Mouse (Mus musculus) intestine, postnatal 0 days (tissue): Measurements from ENCODE around the gene Glb1l. TPM values are rescaled to one million over a fixed set of nuclear protein-coding genes. Genes with fewer than 3 reads are reported as not detected.

Experiments
- ATAC-seq: fragments of 200-750 bp; cut with Nextera tagmentation; 2 replicates; pipeline ENCODE4 v1.8.0; 2017; ENCODE audit warnings: mild to moderate bottlenecking, moderate TSS enrichment, moderate library complexity
- H3K27ac ChIP-seq: fragments of 300-500 bp; sonication (generic); 2 replicates; pipeline ENCODE4 v1.5.1; 2014; ENCODE audit warnings: mild to moderate bottlenecking, low read depth, low read length, moderate library complexity
- H3K27me3 ChIP-seq: fragments of 300-500 bp; sonication (generic); replicated peaks from 2 replicates; pipeline ENCODE4 v1.6.1; 2014; ENCODE audit warnings: low read length, mixed read lengths; ENCODE audit not compliant: control insufficient read depth, insufficient read depth
- H3K36me3 ChIP-seq: fragments of 300-500 bp; sonication (generic); 2 replicates; pipeline ENCODE4 v1.6.1; 2014; ENCODE audit warnings: mild to moderate bottlenecking, moderate library complexity; ENCODE audit not compliant: control insufficient read depth, insufficient read depth
- H3K4me1 ChIP-seq: fragments of 300-500 bp; sonication (generic); replicated peaks from 2 replicates; pipeline ENCODE4 v1.6.1; 2014; ENCODE audit warnings: antibody characterized with exemption, low read length, mixed read lengths; ENCODE audit not compliant: control insufficient read depth, insufficient read depth
- H3K4me2 ChIP-seq: fragments of 300-500 bp; sonication (generic); replicated peaks from 2 replicates; pipeline ENCODE4 v1.6.1; 2014; ENCODE audit warnings: low read depth, mild to moderate bottlenecking, moderate library complexity
- H3K4me3 ChIP-seq: fragments of 300-500 bp; sonication (generic); 2 replicates; pipeline ENCODE4 v1.5.1; 2014; ENCODE audit warnings: low read depth, low read length
- H3K9ac ChIP-seq: fragments of 300-500 bp; sonication (generic); 2 replicates; pipeline ENCODE4 v1.6.1; 2014; ENCODE audit warnings: mild to moderate bottlenecking, low read depth, low read length
- H3K9me3 ChIP-seq: fragments of 300-500 bp; sonication (generic); 2 replicates; pipeline ENCODE4 v1.6.1; 2016; ENCODE audit warnings: mixed run types; ENCODE audit not compliant: control insufficient read depth
- CTCF ChIP-seq: sonication (generic); IDR thresholded peaks from 2 replicates; pipeline ENCODE4 v1.5.1; 2016; ENCODE audit warnings: low read depth, mild to moderate bottlenecking, control low read depth, antibody characterized with exemption, moderate library complexity
- WGBS: fragments of 180-500 bp; shearing (Covaris S2); extraction: QIAGEN DNeasy Blood & Tissue Kit; methylation state at CpG from one replicate; pipeline ENCODE4 v1.1.7; 2014; 5-methylcytosine and 5-hydroxymethylcytosine counted together
- polyA plus RNA-seq: library from polyadenylated mRNA; unstranded; fragments of >200 nt; fragmentation: Nextera tagmentation; extraction: Ambion mirVana; gene quantifications from 2 replicates; pipeline ENCODE4 v1.2.1, GENCODE M21; 2015

Glb1l gene
- polyA plus RNA-seq, 1 experiment from 2014 or later, result 3.6 TPM

- H3K4me2 ChIP-seq, result peak overlapping the region; percentile 62
- H3K9me3 ChIP-seq, result no peaks in the 10 kb centered on the region
- 3% methylated on average over 21 of the region's 22 CpGs for WGBS
- no peaks in the 10 kb centered on the region for H3K4me1 ChIP-seq
- peak overlapping the region; percentile 24; the same call in 1 of the 2 replicates for H3K4me3 ChIP-seq
- no peak overlapping the region for H3K9ac ChIP-seq
- H3K27ac ChIP-seq, result peak overlapping the region; percentile 41; the same call in 1 of the 2 replicates
- H3K27me3 ChIP-seq, result no peaks in the 10 kb centered on the region
- peak; percentile 96 for TF ChIP-seq CTCF
- peak; percentile 84 for ATAC-seq
- no peaks in the 10 kb centered on the region for H3K36me3 ChIP-seq
Measured at GRCm38 (mm10) chr1:75251112-75251970, 40.7 kb upstream of the Glb1l start.

DNA sequence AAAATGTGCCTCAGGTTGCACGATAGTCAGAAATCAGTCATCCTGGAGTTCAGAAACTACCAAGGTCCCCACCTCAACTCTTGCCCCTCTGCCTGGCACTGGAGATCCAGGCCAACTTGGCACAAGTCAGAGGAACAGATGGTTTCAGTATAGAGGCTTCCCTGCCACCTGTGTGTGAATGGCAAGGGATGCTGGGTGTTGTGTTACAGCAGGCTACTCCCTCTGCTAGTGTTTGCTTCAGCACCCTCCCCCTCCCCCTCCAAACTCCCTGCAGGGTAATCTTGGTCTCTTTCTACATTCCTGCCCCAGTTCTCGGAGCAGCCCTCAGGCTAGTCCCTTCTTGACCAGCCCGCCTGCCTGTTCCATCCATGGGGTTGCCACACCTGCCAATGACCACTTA is 39.9 kb upstream of the Glb1l start:
- TF ChIP-seq CTCF, result no peak
- H3K27ac ChIP-seq, result no peak overlapping the region
- WGBS, result 85% methylated on average over 3 of the region's 3 CpGs
- no peak for ATAC-seq
- no peaks in the 10 kb centered on the region for H3K4me1 ChIP-seq
- H3K4me3 ChIP-seq, result no peak overlapping the region
- H3K9me3 ChIP-seq, result no peaks in the 10 kb centered on the region
- 0 out of 2 replicates have a peak, but pooled peaks cover under 1% of the 10 kb centered on the region for H3K36me3 ChIP-seq
- H3K9ac ChIP-seq, result no peak overlapping the region
- H3K4me2 ChIP-seq, result no peak overlapping the region
- no peaks in the 10 kb centered on the region for H3K27me3 ChIP-seq

- Histone ChIP-seq H3K9me3 (no peaks in the 10 kb centered on the region), H3K4me2 (no peak overlapping the region), H3K27me3 (no peaks in the 10 kb centered on the region), H3K27ac (no peak overlapping the region), H3K9ac (no peak overlapping the region; the same call in 1 of the 2 replicates), H3K4me1 (no peaks in the 10 kb centered on the region), H3K36me3 (peaks cover 17% of the 10 kb centered on the region), H3K4me3 (no peak overlapping the region)
- 37% methylated on average over 9 of the region's 9 CpGs for WGBS
- no peak for ATAC-seq
- no peak for TF ChIP-seq CTCF
Measured at GRCm38 (mm10) chr1:75248041-75248772, 37.6 kb upstream of the Glb1l start.

DNA sequence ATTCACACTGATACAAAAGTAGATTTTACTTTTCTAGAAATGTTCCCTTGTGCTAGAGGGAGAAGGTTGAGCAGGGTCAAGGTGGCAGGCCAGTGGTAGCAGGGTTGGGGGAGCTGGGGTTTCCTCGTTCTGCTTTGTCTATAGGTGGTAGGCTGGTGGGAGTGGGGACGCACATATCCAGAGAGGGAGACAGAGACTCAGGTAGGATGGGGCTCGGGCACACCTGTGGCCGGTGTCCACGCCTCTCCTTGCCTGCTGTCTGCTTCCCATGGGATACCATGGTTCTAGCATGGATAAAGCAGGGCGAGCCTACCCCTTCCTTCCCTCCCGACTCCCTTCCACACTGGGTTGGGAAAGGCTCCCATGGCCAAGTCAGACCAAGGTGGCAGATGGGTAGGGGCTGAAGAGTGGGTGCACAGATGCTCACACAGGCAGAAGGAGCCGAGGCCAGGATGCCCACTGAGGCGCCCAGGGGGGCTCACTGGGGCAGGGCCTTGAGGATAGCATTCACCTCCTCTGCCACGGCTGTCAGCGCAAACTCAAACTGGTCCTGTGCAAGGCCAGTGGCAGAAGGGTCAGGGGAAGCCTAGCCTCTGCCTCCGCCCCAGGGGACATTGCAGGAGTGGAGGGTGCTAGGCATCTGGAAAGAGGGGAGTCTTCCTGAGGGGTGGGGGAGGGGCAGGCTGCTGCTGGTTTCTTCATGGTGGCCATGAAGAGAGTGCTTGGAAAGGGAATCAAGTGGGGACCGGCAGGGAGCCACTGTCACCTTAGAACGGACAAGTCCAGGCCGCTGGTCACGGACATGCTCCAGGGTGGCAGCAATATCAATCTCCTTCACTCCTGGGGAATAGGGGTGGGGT is 36.7 kb upstream of the Glb1l start:
- Histone ChIP-seq H3K4me2 (no peak overlapping the region), H3K9ac (no peak overlapping the region; the same call in 1 of the 2 replicates), H3K27ac (no peak overlapping the region), H3K9me3 (no peaks in the 10 kb centered on the region), H3K4me3 (no peak overlapping the region), H3K27me3 (no peaks in the 10 kb centered on the region), H3K4me1 (no peaks in the 10 kb centered on the region), H3K36me3 (peaks cover 21% of the 10 kb centered on the region)
- no peak for TF ChIP-seq CTCF
- 86% methylated on average over 16 of the region's 16 CpGs for WGBS
- ATAC-seq, result no peak

GRCm38 (mm10) chr1:75244836-75245235 is 34.2 kb upstream of the Glb1l start:
- Histone ChIP-seq H3K4me3 (no peak overlapping the region), H3K36me3 (peaks cover 32% of the 10 kb centered on the region), H3K9me3 (no peaks in the 10 kb centered on the region), H3K27me3 (no peaks in the 10 kb centered on the region), H3K4me1 (no peaks in the 10 kb centered on the region), H3K27ac (no peak overlapping the region), H3K9ac (no peak overlapping the region), H3K4me2 (no peak overlapping the region)
- WGBS, result 32% methylated on average over 4 of the region's 4 CpGs
- no peak for TF ChIP-seq CTCF
- ATAC-seq, result peak; percentile 67
